Mouse (Mus musculus) lung, postnatal 0 days (tissue): ENCODE results near the gene N4bp2l1.
"Not testable (repeated sequence)": the region's sequence is repeated elsewhere in the genome, so short reads cannot be mapped to it uniquely, and the experiment has no call there.

Experiments
- CTCF ChIP-seq: IDR thresholded peaks from 2 replicates; pipeline ENCODE4 v1.5.1; 2016; ENCODE audit warnings: antibody characterized with exemption, mild to moderate bottlenecking
- EP300 ChIP-seq: IDR thresholded peaks from 2 replicates; pipeline ENCODE4 v1.6.1; 2016; ENCODE audit warnings: antibody characterized with exemption, mild to moderate bottlenecking, control low read depth

DNA sequence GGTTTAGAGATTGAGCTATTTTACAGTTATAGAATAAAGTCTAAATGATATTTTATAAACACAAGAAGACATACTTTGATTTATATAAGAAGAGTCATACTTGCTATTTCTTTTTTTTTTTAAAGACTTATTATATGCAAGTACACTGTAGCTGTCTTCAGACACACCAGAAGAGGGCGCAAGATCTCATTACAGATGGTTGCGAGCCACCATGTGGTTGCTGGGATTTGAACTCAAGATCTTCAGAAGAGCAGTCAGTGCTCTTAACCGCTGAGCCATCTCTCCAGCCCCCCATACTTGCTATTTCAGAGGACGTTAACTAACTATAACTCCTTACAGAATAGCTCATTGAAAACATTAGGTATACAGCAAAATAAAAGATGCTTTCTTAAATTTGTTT, 46.4 kb upstream of the N4bp2l1 start:
- not testable (repeated sequence) for TF ChIP-seq CTCF, EP300
